Mouse (Mus musculus): Measurements from ENCODE around the gene Selenoo.

DNA sequence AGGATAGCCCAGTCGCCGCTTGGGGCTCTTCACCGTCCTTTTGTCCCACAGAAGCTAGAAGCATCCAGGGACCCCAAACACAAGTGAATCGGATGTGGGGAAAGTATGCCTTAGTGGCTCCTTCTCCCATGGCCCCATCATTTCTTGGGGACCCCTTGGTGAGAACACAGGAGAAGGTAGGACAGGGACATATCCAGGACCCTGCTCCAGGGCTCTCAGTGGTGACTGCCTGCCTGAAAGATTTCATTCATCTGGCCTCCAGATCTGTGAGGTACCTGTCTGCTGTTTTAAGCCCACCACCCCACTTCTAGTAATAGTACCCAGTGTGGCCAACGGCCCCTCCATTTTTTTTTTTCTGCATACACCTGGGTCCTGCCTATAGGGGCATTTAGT lies 26.4 kb upstream of the Selenoo start:
- TF ChIP-seq CTCF (IDR thresholded peaks at IDR 0.05; ENCODE audit: low read depth) = no peak
- no peak for TF ChIP-seq EP300 (IDR thresholded peaks at IDR 0.05; ENCODE audit: low read depth)
